Mouse (Mus musculus) bone marrow macrophage, adult 2 months (primary cell): Measurements from ENCODE around the gene Fancg.

Source experiments
- CTCF ChIP-seq: IDR thresholded peaks from 2 replicates; pipeline ENCODE4 v1.5.1; 2012; ENCODE audit warnings: low read depth, mild to moderate bottlenecking, low read length, moderate library complexity
- POLR2A ChIP-seq: IDR thresholded peaks from 2 replicates; pipeline ENCODE4 v1.6.1; 2012; ENCODE audit warnings: mild to moderate bottlenecking, low read depth, low read length, borderline replicate concordance

GRCm38 (mm10) chr4:42973868-42974267 lies 36.4 kb downstream of the Fancg start:
- TF ChIP-seq CTCF (no peak), POLR2A (no peak)
